Mouse (Mus musculus) midbrain, embryonic 11.5 days (tissue): ENCODE results near the gene Olfr790. TPM values are rescaled to one million over a fixed set of nuclear protein-coding genes. Genes with fewer than 3 reads are reported as not detected.

Experiments used
- ATAC-seq: fragments of 200-750 bp; cut with Nextera tagmentation; 2 replicates; pipeline ENCODE4 v1.8.0; 2017; ENCODE audit warnings: moderate TSS enrichment, moderate library complexity; ENCODE audit not compliant: low FRiP score
- DNase-seq: peaks from one replicate; pipeline ENCODE4 v3.0.0; 2015; ENCODE audit warnings: low spot score; ENCODE audit errors: missing footprints
- H3K27ac ChIP-seq: fragments of 300-500 bp; sonication (generic); 2 replicates; pipeline ENCODE4 v1.5.1; 2014; ENCODE audit warnings: low read depth, low read length
- H3K27me3 ChIP-seq: fragments of 300-500 bp; sonication (generic); 2 replicates; pipeline ENCODE4 v1.6.1; 2014; ENCODE audit warnings: mild to moderate bottlenecking, low read length, moderate library complexity, mixed read lengths; ENCODE audit not compliant: control insufficient read depth, insufficient read depth
- H3K36me3 ChIP-seq: fragments of 300-500 bp; sonication (generic); 2 replicates; pipeline ENCODE4 v1.6.1; 2014; ENCODE audit warnings: mild to moderate bottlenecking, low read length, moderate library complexity, mixed read lengths; ENCODE audit not compliant: control insufficient read depth, insufficient read depth
- H3K4me1 ChIP-seq: fragments of 300-500 bp; sonication (generic); 2 replicates; pipeline ENCODE4 v1.6.1; 2014; ENCODE audit warnings: low read length; ENCODE audit not compliant: control insufficient read depth, insufficient read depth
- H3K4me2 ChIP-seq: fragments of 300-500 bp; sonication (generic); 2 replicates; pipeline ENCODE4 v1.6.1; 2014; ENCODE audit warnings: mild to moderate bottlenecking, moderate library complexity
- H3K4me3 ChIP-seq: fragments of 300-500 bp; sonication (generic); 2 replicates; pipeline ENCODE4 v1.5.1; 2014; ENCODE audit warnings: low read depth, low read length
- H3K9ac ChIP-seq: fragments of 300-500 bp; sonication (generic); 2 replicates; pipeline ENCODE4 v1.6.1; 2014; ENCODE audit warnings: low read length
- H3K9me3 ChIP-seq: fragments of 300-500 bp; sonication (generic); 2 replicates; pipeline ENCODE4 v1.6.1; 2016; ENCODE audit warnings: low read length; ENCODE audit not compliant: control insufficient read depth
- WGBS: fragments of 180-500 bp; shearing (Covaris S2); extraction: QIAGEN DNeasy Blood & Tissue Kit; methylation state at CpG from one replicate; pipeline ENCODE4 v1.1.7; 2014; 5-methylcytosine and 5-hydroxymethylcytosine counted together
- polyA plus RNA-seq: library from polyadenylated mRNA; unstranded; fragments of >200 nt; fragmentation: Nextera tagmentation; extraction: Ambion mirVana; gene quantifications from 2 replicates; pipeline ENCODE4 v1.2.1, GENCODE M21; 2014

Olfr790 gene
- polyA plus RNA-seq, 1 experiment from 2014 or later: not detected

GRCm38 (mm10) chr10:129549354-129549753, 51.1 kb downstream of the Olfr790 start:
- Histone ChIP-seq H3K4me1 (no peaks in the 10 kb centered on the region), H3K9ac (no peak overlapping the region), H3K4me3 (no peak overlapping the region), H3K36me3 (no peaks in the 10 kb centered on the region), H3K4me2 (no peak overlapping the region), H3K27ac (no peak overlapping the region), H3K9me3 (no peaks in the 10 kb centered on the region), H3K27me3 (no peaks in the 10 kb centered on the region)
- DNase-seq: no peak
- 0 out of 2 replicates have a peak, but pooled peaks have one; percentile 40 for ATAC-seq
- 43% methylated on average over 1 of the region's 1 CpGs for WGBS

Other genes with a start within 250 kb of the Olfr790 start
- gene Olfr776, start 239.4 kb upstream of the Olfr790 start, polyA plus RNA-seq: not detected in 2 replicates
- not detected in 2 replicates for gene Olfr777, start 227.0 kb upstream of the Olfr790 start, polyA plus RNA-seq
- not detected in 2 replicates for gene Olfr780, start 180.4 kb upstream of the Olfr790 start, polyA plus RNA-seq
- not detected in 2 replicates for gene Olfr781, start 169.6 kb upstream of the Olfr790 start, polyA plus RNA-seq
- not detected in 2 replicates for gene Olfr782, start 149.6 kb upstream of the Olfr790 start, polyA plus RNA-seq
- 0.06 and 0.14 TPM in 2 replicates for gene Olfr784, start 114.4 kb upstream of the Olfr790 start, polyA plus RNA-seq
- not detected in 2 replicates for gene Olfr785, start 93.1 kb upstream of the Olfr790 start, polyA plus RNA-seq
- not detected in 2 replicates for gene Olfr786, start 71.2 kb upstream of the Olfr790 start, polyA plus RNA-seq
- not detected in 2 replicates for gene Olfr787, start 36.6 kb upstream of the Olfr790 start, polyA plus RNA-seq
- not detected in 2 replicates for gene Olfr788, start 27.5 kb upstream of the Olfr790 start, polyA plus RNA-seq
- not detected in 2 replicates for gene Olfr789, start 13.7 kb upstream of the Olfr790 start, polyA plus RNA-seq
- gene Olfr791, start 23.3 kb downstream of the Olfr790 start, polyA plus RNA-seq: not detected in 2 replicates
- not detected in 2 replicates for gene Olfr792, start 40.7 kb downstream of the Olfr790 start, polyA plus RNA-seq
- gene Olfr794, start 69.2 kb downstream of the Olfr790 start, polyA plus RNA-seq: not detected in 2 replicates
- gene Olfr796, start 114.1 kb downstream of the Olfr790 start, polyA plus RNA-seq: not detected in 2 replicates
- not detected in 2 replicates for gene Olfr798, start 129.4 kb downstream of the Olfr790 start, polyA plus RNA-seq
- not detected in 2 replicates for gene Olfr799, start 139.0 kb downstream of the Olfr790 start, polyA plus RNA-seq
- gene Olfr800, start 159.2 kb downstream of the Olfr790 start, polyA plus RNA-seq: not detected in 2 replicates
- gene Olfr801, start 175.4 kb downstream of the Olfr790 start, polyA plus RNA-seq: not detected in 2 replicates
- gene Olfr802, start 189.7 kb downstream of the Olfr790 start, polyA plus RNA-seq: not detected in 2 replicates
- gene Olfr803, start 195.8 kb downstream of the Olfr790 start, polyA plus RNA-seq: not detected in 2 replicates
- not detected in 2 replicates for gene Olfr804, start 204.7 kb downstream of the Olfr790 start, polyA plus RNA-seq
- gene Olfr805, start 230.9 kb downstream of the Olfr790 start, polyA plus RNA-seq: not detected in 2 replicates
- gene Olfr806, start 243.4 kb downstream of the Olfr790 start, polyA plus RNA-seq: not detected in 2 replicates